Mouse (Mus musculus) CH12.LX (cell line): ENCODE results near the gene Opcml. TPM values are rescaled to one million over a fixed set of nuclear protein-coding genes. Genes with fewer than 3 reads are reported as not detected.

ENCODE experiments used
- DNase-seq: peaks from one replicate; pipeline ENCODE4 v3.0.0-alpha.2; 2013; ENCODE audit errors: extremely low read depth
- H3K27ac ChIP-seq: 2 replicates; pipeline ENCODE4 v1.5.1; 2012; ENCODE audit warnings: low read depth, mild to moderate bottlenecking, control low read depth, moderate library complexity; ENCODE audit not compliant: insufficient read depth
- H3K27me3 ChIP-seq: replicated peaks from 2 replicates; pipeline ENCODE3; 2012; ENCODE audit warnings: inconsistent platforms
- H3K36me3 ChIP-seq, 2 experiments: replicated peaks in 1 of 2; 2 replicates each; pipeline versions ENCODE3 to v1.6.1; 2012; ENCODE audit warnings: inconsistent platforms in 1 of 2, low read length in 1 of 2, mild to moderate bottlenecking in 1 of 2, mixed read lengths in 1 of 2, moderate library complexity in 1 of 2; ENCODE audit not compliant: control insufficient read depth in 1 of 2, insufficient read depth in 1 of 2
- H3K4me1 ChIP-seq, 2 experiments: 2 replicates each; pipeline ENCODE4 v1.6.1; 2012; ENCODE audit warnings: inconsistent platforms in 1 of 2, moderate library complexity in 1 of 2; ENCODE audit not compliant: insufficient read depth in 2 of 2, control insufficient read depth in 1 of 2
- H3K4me2 ChIP-seq: 2 replicates; pipeline ENCODE4 v1.6.1; 2012; ENCODE audit warnings: low read depth, mild to moderate bottlenecking, control low read depth; ENCODE audit not compliant: poor library complexity, insufficient read depth, severe bottlenecking
- H3K4me3 ChIP-seq, 3 experiments: fragments of 150-350 bp in 1 of 3; sonication (generic) in 1 of 3; replicated peaks in 1 of 3; 2 replicates each; pipeline versions ENCODE3 to v1.5.1; 2011 to 2012; ENCODE audit warnings: low read depth in 2 of 3, low read length in 2 of 3, mild to moderate bottlenecking in 2 of 3, moderate library complexity in 2 of 3, control low read depth in 1 of 3, improper control_type of control experiment in 1 of 3, inconsistent platforms in 1 of 3, mixed read lengths in 1 of 3; ENCODE audit not compliant: poor library complexity in 1 of 3
- H3K79me2 ChIP-seq: replicated peaks from 2 replicates; pipeline ENCODE4 v1.6.1; 2012; ENCODE audit warnings: mild to moderate bottlenecking, moderate library complexity; ENCODE audit not compliant: control insufficient read depth, poor library complexity, insufficient read depth, severe bottlenecking; ENCODE audit errors: extremely low read depth
- H3K9ac ChIP-seq: 2 replicates; pipeline ENCODE4 v1.6.1; 2012; ENCODE audit warnings: low read depth, mild to moderate bottlenecking, control low read depth, moderate library complexity; ENCODE audit not compliant: insufficient read depth
- H3K9me3 ChIP-seq: replicated peaks from 2 replicates; pipeline ENCODE3; 2012; ENCODE audit warnings: low read length, inconsistent platforms, mixed read lengths
- CHD1 ChIP-seq: IDR thresholded peaks from 2 replicates; pipeline ENCODE4 v1.6.1; 2012; ENCODE audit warnings: low read depth, low read length, improper control_type of control experiment, inconsistent platforms
- CTCF ChIP-seq, 2 experiments: IDR thresholded peaks in 1 of 2; conservative IDR thresholded peaks in 1 of 2; 2 replicates each; pipeline ENCODE4 v1.5.1; 2011 to 2012; ENCODE audit warnings: low read depth in 2 of 2, low read length in 2 of 2, improper control_type of control experiment in 1 of 2, inconsistent platforms in 1 of 2, mild to moderate bottlenecking in 1 of 2, moderate library complexity in 1 of 2
- EP300 ChIP-seq: IDR thresholded peaks from 2 replicates; pipeline ENCODE4 v1.6.1; 2011; ENCODE audit warnings: low read length, improper control_type of control experiment
- ETS1 ChIP-seq: conservative IDR thresholded peaks from 2 replicates; pipeline ENCODE4 v1.6.1; 2012; ENCODE audit warnings: low read depth, mild to moderate bottlenecking, inconsistent platforms, low read length, improper control_type of control experiment, moderate library complexity
- JUND ChIP-seq: conservative IDR thresholded peaks from 2 replicates; pipeline ENCODE4 v1.6.1; 2011; ENCODE audit warnings: low read depth, low read length, improper control_type of control experiment
- KAT2A ChIP-seq: IDR thresholded peaks from 2 replicates; pipeline ENCODE4 v1.6.1; 2012; ENCODE audit warnings: low read length, improper control_type of control experiment, inconsistent platforms; ENCODE audit not compliant: insufficient replicate concordance
- MAFK ChIP-seq: IDR thresholded peaks from 2 replicates; pipeline ENCODE4 v1.6.1; 2011; ENCODE audit warnings: low read length, improper control_type of control experiment; ENCODE audit not compliant: insufficient replicate concordance
- MAZ ChIP-seq: IDR thresholded peaks from 2 replicates; pipeline ENCODE4 v1.6.1; 2012; ENCODE audit warnings: low read depth, mild to moderate bottlenecking, inconsistent platforms, low read length, improper control_type of control experiment, moderate library complexity
- MEF2A ChIP-seq: IDR thresholded peaks from 2 replicates; pipeline ENCODE4 v1.6.1; 2014; ENCODE audit warnings: low read depth, mild to moderate bottlenecking, inconsistent platforms, low read length, improper control_type of control experiment, borderline replicate concordance
- MYC ChIP-seq: IDR thresholded peaks from 2 replicates; pipeline ENCODE4 v1.6.1; 2011; ENCODE audit warnings: low read depth, mild to moderate bottlenecking, improper control_type of control experiment, low read length
- NELFE ChIP-seq: IDR thresholded peaks from 2 replicates; pipeline ENCODE4 v1.6.1; 2011; ENCODE audit warnings: low read depth, low read length, improper control_type of control experiment
- RAD21 ChIP-seq: IDR thresholded peaks from 2 replicates; pipeline ENCODE4 v1.6.1; 2011; ENCODE audit warnings: low read depth, mild to moderate bottlenecking, low read length, improper control_type of control experiment, moderate library complexity
- SIN3A ChIP-seq: IDR thresholded peaks from 2 replicates; pipeline ENCODE4 v1.6.1; 2012; ENCODE audit warnings: low read length, improper control_type of control experiment, inconsistent platforms
- SMC3 ChIP-seq: IDR thresholded peaks from 2 replicates; pipeline ENCODE4 v1.6.1; 2011; ENCODE audit warnings: low read depth, low read length, improper control_type of control experiment
- TCF12 ChIP-seq: IDR thresholded peaks from 2 replicates; pipeline ENCODE4 v1.6.1; 2014; ENCODE audit warnings: low read depth, mild to moderate bottlenecking, inconsistent platforms, low read length, improper control_type of control experiment
- ZC3H11A ChIP-seq: IDR thresholded peaks from 2 replicates; pipeline ENCODE4 v1.6.1; 2012; ENCODE audit warnings: low read depth, mild to moderate bottlenecking, inconsistent platforms, low read length, improper control_type of control experiment
- ZMIZ1 ChIP-seq: IDR thresholded peaks from 2 replicates; pipeline ENCODE4 v1.6.1; 2012; ENCODE audit warnings: low read depth, mild to moderate bottlenecking, inconsistent platforms, low read length, improper control_type of control experiment
- ZNF384 ChIP-seq: IDR thresholded peaks from 2 replicates; pipeline ENCODE4 v1.6.1; 2012; ENCODE audit warnings: low read depth, low read length, improper control_type of control experiment, inconsistent platforms
- dilution Hi-C: fragments of 300-500 bp; cut with MboI; formaldehyde crosslinking; loops from 2 replicates; pipeline ENCODE4 v1.14.3; 2020; ENCODE audit warnings: low sequenced_read_pairs; ENCODE audit not compliant: extremely low pct_unique_long_range_greater_than_20kb, extremely low pct_ligation_motif_present
- in situ Hi-C: fragments of 300-500 bp; cut with MboI; formaldehyde crosslinking; loops from 3 replicates; pipeline ENCODE4 v1.14.3; 2019; ENCODE audit warnings: low sequenced_read_pairs, low pct_ligation_motif_present, low pct_unique_long_range_greater_than_20kb, mixed read lengths
- polyA plus RNA-seq: library from polyadenylated mRNA; unstranded; fragments of >175 nt; gene quantifications from 2 replicates; pipeline ENCODE4 v1.2.1, GENCODE M21; 2012; ENCODE audit warnings: low read depth; ENCODE audit not compliant: insufficient read length
- total RNA-seq, 2 experiments: library from RNA; depleted of rRNA; stranded (reverse); fragments of 300-350 nt in 1 of 2; fragments of >200 nt in 1 of 2; gene quantifications; 2 replicates each; pipeline ENCODE4 v1.2.3; 2012 to 2014

The Opcml gene
- total and polyA plus RNA-seq, 3 experiments = 0.34 to 0.60 TPM; not detected in 1

GRCm38 (mm10) chr9:28680309-28680708 is 889.7 kb downstream of the Opcml start:
- Histone ChIP-seq H3K4me1 (no peaks in the 10 kb centered on the region), H3K9me3 (peaks cover 12% of the 10 kb centered on the region), H3K4me3 (no peak overlapping the region), H3K36me3 (no peaks in the 10 kb centered on the region), H3K79me2 (no peaks in the 10 kb centered on the region), H3K27me3 (no peaks in the 10 kb centered on the region)
- TF ChIP-seq ZMIZ1 (no peak), MAFK (peak; percentile 70; the same call in 1 of the 2 replicates), CTCF (conservative IDR thresholded peaks at IDR 0.05 in 1 of 2, IDR thresholded peaks at IDR 0.05 in 1 of 2; ENCODE audit: low read depth in 2 of 2, low read length in 2 of 2) (no peak)
- TF ChIP-seq, all 38 proteins: peak for 1
- Histone ChIP-seq H3K27ac (no peak overlapping the region), H3K9ac (no peak overlapping the region), H3K4me2 (no peak overlapping the region)
- no peak for DNase-seq
- dilution Hi-C loops = no loop called here
- in situ Hi-C loops = no loop called here

- Histone ChIP-seq H3K4me1 (no peaks in the 10 kb centered on the region), H3K4me2 (no peak overlapping the region), H3K27ac (no peak overlapping the region), H3K9me3 (peaks cover 12% of the 10 kb centered on the region), H3K4me3 (no peak overlapping the region), H3K79me2 (no peaks in the 10 kb centered on the region), H3K36me3 (no peaks in the 10 kb centered on the region), H3K9ac (no peak overlapping the region), H3K27me3 (no peaks in the 10 kb centered on the region)
- DNase-seq = no peak
- TF ChIP-seq ETS1 (no peak), CHD1 (no peak), MAZ (no peak), JUND (no peak), MYC (no peak), ZC3H11A (no peak), SMC3 (no peak), RAD21 (no peak), MEF2A (no peak), ZNF384 (no peak), NELFE (no peak), KAT2A (no peak), TCF12 (no peak), EP300 (no peak), SIN3A (no peak)
- dilution Hi-C loops (no loop called here), in situ Hi-C loops (no loop called here)
Measured at GRCm38 (mm10) chr9:28681252-28682037, 890.9 kb downstream of the Opcml start.
